Mouse (Mus musculus): ENCODE measurements around the gene Gcm1. TPM values are rescaled to one million over a fixed set of nuclear protein-coding genes. Genes with fewer than 3 reads are reported as not detected.

Gcm1 gene
- polyA plus RNA-seq, 1 experiment = 1.7 TPM

DNA sequence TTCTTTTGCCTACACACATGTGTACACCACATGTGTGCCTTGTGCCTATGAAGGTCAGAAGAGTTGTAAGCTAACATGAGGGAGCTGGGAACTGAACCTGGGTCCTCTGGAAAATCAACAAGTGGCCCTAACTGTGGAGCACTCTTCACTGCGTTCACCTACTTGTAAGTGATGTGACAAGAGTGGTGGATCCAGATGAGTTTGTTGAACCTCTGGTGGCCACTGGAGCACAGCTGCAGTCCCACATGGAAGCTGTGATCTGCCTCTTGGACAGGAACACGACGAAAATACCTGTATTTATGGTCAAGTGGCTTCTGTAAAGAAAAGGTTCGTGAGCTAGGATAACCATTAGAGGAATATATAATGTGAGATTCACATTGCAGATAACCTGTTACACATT, 32.6 kb downstream of the Gcm1 start:
- Histone ChIP-seq H3K9ac (ENCODE audit: low read depth, poor library complexity, severe bottlenecking) (no peak overlapping the region), H3K36me3 (ENCODE audit: control insufficient read depth, insufficient read depth, low read length, poor library complexity, severe bottlenecking) (peaks cover 7% of the 10 kb centered on the region; the same call in 1 of the 2 replicates), H3K27ac (ENCODE audit: insufficient read depth, low read length) (no peak overlapping the region), H3K9me3 (replicated peaks; ENCODE audit: control insufficient read depth, insufficient read depth, low read length, poor library complexity, severe bottlenecking) (no peaks in the 10 kb centered on the region), H3K4me1 (ENCODE audit: control insufficient read depth, insufficient read depth, low read length) (no peaks in the 10 kb centered on the region), H3K4me3 (ENCODE audit: low read depth, low read length) (no peak overlapping the region), H3K27me3 (ENCODE audit: control insufficient read depth, insufficient read depth, low read length, poor library complexity, severe bottlenecking) (no peaks in the 10 kb centered on the region)
- TF ChIP-seq EP300 (IDR thresholded peaks at IDR 0.05; ENCODE audit: insufficient read depth, low read depth, low read length) (no peak), POLR2A (IDR thresholded peaks at IDR 0.05; ENCODE audit: insufficient read depth, low read length) (no peak), CTCF (IDR thresholded peaks at IDR 0.05; ENCODE audit: low read depth, low read length) (no peak)

DNA sequence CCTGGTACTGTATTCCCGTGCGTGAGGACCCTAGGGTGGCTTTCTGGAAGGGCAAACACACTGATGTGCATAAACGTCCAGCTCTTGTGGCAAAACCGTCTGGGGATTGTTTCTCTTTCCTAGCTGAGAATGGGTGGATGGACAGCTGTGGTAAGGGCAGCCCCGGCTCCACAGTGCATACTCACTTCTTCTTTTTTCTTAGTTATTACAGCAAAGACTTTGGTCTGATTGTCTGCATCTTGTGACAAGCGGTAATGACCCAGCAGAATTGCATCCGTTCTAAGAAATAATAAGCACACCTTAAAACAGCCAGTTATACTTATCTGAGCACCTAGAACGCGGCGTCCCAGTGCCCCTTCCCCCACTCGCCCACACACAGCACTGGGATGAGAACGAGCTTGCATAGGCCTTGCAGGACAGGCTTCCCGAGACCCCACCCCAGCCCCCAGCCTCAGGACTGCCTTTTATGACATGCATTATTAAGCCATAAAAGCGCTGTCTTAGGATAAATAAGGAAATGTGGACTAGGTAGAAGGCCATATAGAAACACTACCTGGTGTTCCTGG, 34.1 kb downstream of the Gcm1 start:
- no peaks in the 10 kb centered on the region for H3K4me1 ChIP-seq (ENCODE audit: control insufficient read depth, insufficient read depth, low read length)
- H3K4me3 ChIP-seq (ENCODE audit: low read depth, low read length) = no peak overlapping the region
- H3K27ac ChIP-seq (ENCODE audit: insufficient read depth, low read length) = no peak overlapping the region
- H3K9me3 ChIP-seq (replicated peaks; ENCODE audit: control insufficient read depth, insufficient read depth, low read length, poor library complexity, severe bottlenecking) = no peaks in the 10 kb centered on the region
- H3K9ac ChIP-seq (ENCODE audit: low read depth, poor library complexity, severe bottlenecking) = no peak overlapping the region
- TF ChIP-seq CTCF (IDR thresholded peaks at IDR 0.05; ENCODE audit: low read depth, low read length) (no peak), EP300 (IDR thresholded peaks at IDR 0.05; ENCODE audit: insufficient read depth, low read depth, low read length) (no peak), POLR2A (IDR thresholded peaks at IDR 0.05; ENCODE audit: insufficient read depth, low read length) (no peak)
- peaks cover 7% of the 10 kb centered on the region; the same call in 1 of the 2 replicates for H3K36me3 ChIP-seq (ENCODE audit: control insufficient read depth, insufficient read depth, low read length, poor library complexity, severe bottlenecking)
- no peaks in the 10 kb centered on the region for H3K27me3 ChIP-seq (ENCODE audit: control insufficient read depth, insufficient read depth, low read length, poor library complexity, severe bottlenecking)

DNA sequence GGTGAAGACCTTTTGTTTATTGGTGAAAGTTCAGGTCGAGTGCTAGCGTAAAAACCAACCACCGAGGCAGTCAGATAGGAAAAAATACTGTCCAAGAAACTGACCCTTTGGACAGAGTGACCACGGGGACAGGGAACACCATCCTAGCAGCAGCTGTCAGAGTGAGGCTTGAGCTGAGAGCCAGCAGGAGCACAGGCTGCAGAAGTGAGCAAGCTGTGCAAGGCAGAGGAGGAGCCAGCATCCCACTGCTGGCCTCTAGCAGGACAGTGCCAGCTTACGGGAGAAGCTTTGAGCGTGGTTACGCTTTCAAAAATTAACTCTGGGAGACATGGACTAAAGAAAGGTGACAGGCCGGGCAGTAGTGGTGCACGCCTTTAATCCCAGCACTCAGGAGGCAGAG, 36.0 kb downstream of the Gcm1 start:
- H3K27me3 ChIP-seq (ENCODE audit: control insufficient read depth, insufficient read depth, low read length, poor library complexity, severe bottlenecking) = no peaks in the 10 kb centered on the region
- H3K4me1 ChIP-seq (ENCODE audit: control insufficient read depth, insufficient read depth, low read length) = no peaks in the 10 kb centered on the region
- H3K4me3 ChIP-seq (ENCODE audit: low read depth, low read length) = no peak overlapping the region
- H3K36me3 ChIP-seq (ENCODE audit: control insufficient read depth, insufficient read depth, low read length, poor library complexity, severe bottlenecking) = peaks cover 7% of the 10 kb centered on the region; the same call in 1 of the 2 replicates
- H3K27ac ChIP-seq (ENCODE audit: insufficient read depth, low read length) = no peak overlapping the region
- no peak overlapping the region for H3K9ac ChIP-seq (ENCODE audit: low read depth, poor library complexity, severe bottlenecking)
- TF ChIP-seq POLR2A (IDR thresholded peaks at IDR 0.05; ENCODE audit: insufficient read depth, low read length) = no peak
- no peak for TF ChIP-seq EP300 (IDR thresholded peaks at IDR 0.05; ENCODE audit: insufficient read depth, low read depth, low read length)
- TF ChIP-seq CTCF (IDR thresholded peaks at IDR 0.05; ENCODE audit: low read depth, low read length) = no peak
- no peaks in the 10 kb centered on the region for H3K9me3 ChIP-seq (replicated peaks; ENCODE audit: control insufficient read depth, insufficient read depth, low read length, poor library complexity, severe bottlenecking)

DNA sequence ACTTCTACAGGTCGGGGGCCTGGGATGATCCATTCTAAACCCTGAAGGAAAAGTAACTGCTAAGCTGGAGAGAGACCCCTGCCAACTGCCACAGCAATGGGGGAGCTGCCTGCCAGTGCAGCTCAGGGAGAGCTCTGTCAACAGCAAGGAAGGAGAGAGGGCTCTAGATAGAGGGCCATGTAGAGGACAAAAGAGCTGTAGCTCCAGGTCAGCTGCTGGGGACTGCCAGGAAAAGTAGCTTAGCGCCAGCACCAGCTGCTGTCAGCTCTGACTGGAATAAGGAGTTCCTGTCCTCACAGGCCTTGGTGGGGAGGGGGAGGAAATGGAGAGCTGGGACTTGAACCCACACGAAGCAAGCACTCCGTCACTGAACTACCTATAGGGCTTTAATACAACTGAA, 36.8 kb downstream of the Gcm1 start:
- no peak overlapping the region for H3K9ac ChIP-seq (ENCODE audit: low read depth, poor library complexity, severe bottlenecking)
- no peak overlapping the region for H3K4me3 ChIP-seq (ENCODE audit: low read depth, low read length)
- TF ChIP-seq CTCF (IDR thresholded peaks at IDR 0.05; ENCODE audit: low read depth, low read length) (no peak), EP300 (IDR thresholded peaks at IDR 0.05; ENCODE audit: insufficient read depth, low read depth, low read length) (no peak), POLR2A (IDR thresholded peaks at IDR 0.05; ENCODE audit: insufficient read depth, low read length) (no peak)
- no peaks in the 10 kb centered on the region for H3K4me1 ChIP-seq (ENCODE audit: control insufficient read depth, insufficient read depth, low read length)
- peaks cover 7% of the 10 kb centered on the region; the same call in 1 of the 2 replicates for H3K36me3 ChIP-seq (ENCODE audit: control insufficient read depth, insufficient read depth, low read length, poor library complexity, severe bottlenecking)
- H3K27me3 ChIP-seq (ENCODE audit: control insufficient read depth, insufficient read depth, low read length, poor library complexity, severe bottlenecking) = no peaks in the 10 kb centered on the region
- H3K27ac ChIP-seq (ENCODE audit: insufficient read depth, low read length) = no peak overlapping the region
- H3K9me3 ChIP-seq (replicated peaks; ENCODE audit: control insufficient read depth, insufficient read depth, low read length, poor library complexity, severe bottlenecking) = no peaks in the 10 kb centered on the region

DNA sequence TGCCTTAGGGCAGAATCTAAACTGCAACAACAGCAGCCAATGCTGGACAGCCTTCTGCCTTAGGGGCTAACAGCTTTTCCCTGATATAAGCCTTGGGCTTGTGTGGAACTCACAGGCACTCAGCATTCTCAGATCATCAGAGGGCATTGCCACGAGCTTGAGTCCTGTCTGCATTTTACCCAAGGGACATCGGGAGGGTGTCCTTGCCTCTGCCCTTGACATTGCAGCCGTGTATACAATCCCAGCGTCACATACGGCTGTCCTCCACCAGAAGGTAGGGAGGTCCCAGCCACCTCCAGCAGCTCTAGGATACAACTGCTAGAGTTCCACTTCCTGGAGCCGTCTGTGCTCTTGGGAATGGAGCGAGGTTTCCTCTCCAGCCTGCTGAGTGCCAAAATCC, 37.2 kb downstream of the Gcm1 start:
- H3K4me3 ChIP-seq (ENCODE audit: low read depth, low read length) = no peak overlapping the region
- TF ChIP-seq POLR2A (IDR thresholded peaks at IDR 0.05; ENCODE audit: insufficient read depth, low read length) (no peak), CTCF (IDR thresholded peaks at IDR 0.05; ENCODE audit: low read depth, low read length) (no peak), EP300 (IDR thresholded peaks at IDR 0.05; ENCODE audit: insufficient read depth, low read depth, low read length) (no peak)
- H3K36me3 ChIP-seq (ENCODE audit: control insufficient read depth, insufficient read depth, low read length, poor library complexity, severe bottlenecking) = peaks cover 7% of the 10 kb centered on the region; the same call in 1 of the 2 replicates

DNA sequence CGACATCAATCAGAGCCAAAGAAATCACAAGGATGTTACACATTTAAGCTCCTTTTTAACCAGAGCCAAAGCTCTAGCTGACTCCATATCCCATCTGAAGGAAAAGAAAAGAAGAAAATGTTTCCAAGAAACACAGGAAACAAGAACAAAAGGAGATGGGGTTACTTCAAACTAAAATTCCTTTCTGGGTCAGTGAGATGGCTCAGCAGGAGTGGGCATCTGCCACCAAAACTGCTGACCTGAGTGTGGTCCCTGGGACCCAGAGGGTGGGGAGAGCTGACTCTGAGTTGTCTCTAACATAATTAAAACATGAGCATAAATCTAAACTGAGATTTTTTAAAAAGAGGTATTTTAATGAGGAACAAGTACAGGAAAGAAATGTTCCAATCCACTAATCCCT, 38.2 kb downstream of the Gcm1 start:
- TF ChIP-seq EP300 (IDR thresholded peaks at IDR 0.05; ENCODE audit: insufficient read depth, low read depth, low read length) (no peak), POLR2A (IDR thresholded peaks at IDR 0.05; ENCODE audit: insufficient read depth, low read length) (no peak), CTCF (IDR thresholded peaks at IDR 0.05; ENCODE audit: low read depth, low read length) (no peak)
- Histone ChIP-seq H3K27ac (ENCODE audit: insufficient read depth, low read length) (no peak overlapping the region), H3K4me1 (ENCODE audit: control insufficient read depth, insufficient read depth, low read length) (no peaks in the 10 kb centered on the region), H3K36me3 (ENCODE audit: control insufficient read depth, insufficient read depth, low read length, poor library complexity, severe bottlenecking) (peaks cover 5% of the 10 kb centered on the region; the same call in 1 of the 2 replicates), H3K4me3 (ENCODE audit: low read depth, low read length) (no peak overlapping the region), H3K9me3 (replicated peaks; ENCODE audit: control insufficient read depth, insufficient read depth, low read length, poor library complexity, severe bottlenecking) (no peaks in the 10 kb centered on the region; the same call in 1 of the 2 replicates), H3K27me3 (ENCODE audit: control insufficient read depth, insufficient read depth, low read length, poor library complexity, severe bottlenecking) (no peaks in the 10 kb centered on the region), H3K9ac (ENCODE audit: low read depth, poor library complexity, severe bottlenecking) (no peak overlapping the region)

More for the DNA sequence above, 37.2 kb downstream of the Gcm1 start:
- Histone ChIP-seq H3K27ac (ENCODE audit: insufficient read depth, low read length) (no peak overlapping the region), H3K4me1 (ENCODE audit: control insufficient read depth, insufficient read depth, low read length) (no peaks in the 10 kb centered on the region), H3K9ac (ENCODE audit: low read depth, poor library complexity, severe bottlenecking) (no peak overlapping the region), H3K9me3 (replicated peaks; ENCODE audit: control insufficient read depth, insufficient read depth, low read length, poor library complexity, severe bottlenecking) (no peaks in the 10 kb centered on the region), H3K27me3 (ENCODE audit: control insufficient read depth, insufficient read depth, low read length, poor library complexity, severe bottlenecking) (no peaks in the 10 kb centered on the region)

Data from ES-Bruce4 (cell line).